ENCODE assay signal across 16 mouse cellular contexts in the genomic region with DNA sequence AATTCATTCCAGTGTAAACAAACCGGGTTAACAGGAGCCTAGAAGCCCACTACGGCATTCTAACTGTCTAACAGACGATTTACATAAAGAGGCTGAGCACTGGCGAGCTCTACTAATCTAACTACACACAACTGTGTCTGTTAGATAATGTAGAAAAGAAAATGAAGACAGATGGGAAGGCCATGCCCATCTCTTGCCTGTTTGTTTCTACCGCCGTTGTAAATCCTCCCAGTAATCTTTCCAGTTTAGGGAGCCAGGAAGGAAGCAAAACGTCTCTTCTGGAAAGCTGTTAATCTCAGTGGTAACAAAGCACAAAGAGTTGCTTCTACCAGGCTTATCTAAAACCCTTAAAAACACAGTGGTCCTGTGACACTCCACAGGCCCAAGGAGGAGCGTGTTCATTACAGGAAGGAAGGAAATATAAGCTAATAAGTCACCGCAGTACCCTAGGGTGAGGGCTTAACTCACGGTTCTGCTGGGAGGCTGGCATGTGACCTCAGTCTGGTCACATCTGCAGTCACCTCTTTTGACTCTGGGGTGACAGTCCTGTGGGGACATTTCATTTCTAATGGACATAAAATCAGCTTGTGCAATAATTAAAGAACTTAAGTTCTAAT.
A peak's percentile ranks its signal among the peaks of the same experiment; 100 is the strongest.
DNase-seq lines count a peak whose midpoint lies in the region; ATAC-seq lines count a peak whose summit lies in the region.
"Had no signal": no experiment of that assay in that cellular context is flagged by ENCODE, and none has a peak within 500 bp of the region (broad histone marks: within the 10 kb centered on the region; RNA-seq: fewer than 3 reads in every experiment).

No protein-coding gene starts in this region.

- ATAC-seq in frontal cortex, adult (ENCODE audit: low TSS enrichment): peak; percentile 47
- ATAC-seq in kidney, embryonic 16.5 days (ENCODE audit: low FRiP score, low TSS enrichment): 0 out of 2 replicates have a peak, but pooled peaks have one; percentile 54
- ATAC-seq in liver, embryonic 12.5 days: peak; percentile 66

- H3K4me1 ChIP-seq in kidney, embryonic 16.5 days (ENCODE audit: insufficient read depth, low read length): peaks cover 13% of the 10 kb centered on the region
- H3K4me1 ChIP-seq in liver, embryonic 12.5 days: peaks cover 13% of the 10 kb centered on the region
- H3K4me1 ChIP-seq: embryonic facial prominence, embryonic 15.5 days had no signal

- 15% methylated on average over 10 of the region's 10 CpGs for WGBS in kidney, embryonic 16.5 days
- WGBS in liver, embryonic 12.5 days (ENCODE audit: insufficient replicate concordance): 3% methylated on average over 10 of the region's 10 CpGs

- DNase-seq in frontal cortex, postnatal 14 days (ENCODE audit: low spot score in 2 of 2): no peak
- no peak for DNase-seq in kidney, adult 18-20 months
- DNase-seq in 416B (ENCODE audit: low read depth): peak; percentile 11
- DNase-seq in adrenal gland, adult (ENCODE audit: inconsistent age in 2 of 2, low spot score in 1 of 2): no peak
- DNase-seq in right cerebral cortex, postnatal 14 days: no peak
- DNase-seq: adrenal gland, adult 2 months; B cell, adult 2 months; kidney, postnatal 36 days; spleen, adult 18-20 months; thymus, postnatal 4 days had no signal

- H3K27me3 ChIP-seq in kidney, embryonic 16.5 days (ENCODE audit: insufficient read depth, low read length): no peaks in the 10 kb centered on the region
- H3K27me3 ChIP-seq in liver, embryonic 12.5 days (replicated peaks): no peaks in the 10 kb centered on the region
- H3K27me3 ChIP-seq: embryonic facial prominence, embryonic 15.5 days; hindbrain, embryonic 15.5 days had no signal

- no peaks in the 10 kb centered on the region for H3K36me3 ChIP-seq in kidney, embryonic 16.5 days (ENCODE audit: insufficient read depth, low read length)
- no peaks in the 10 kb centered on the region for H3K36me3 ChIP-seq in liver, embryonic 12.5 days
- H3K36me3 ChIP-seq: embryonic facial prominence, embryonic 15.5 days had no signal

- H3K9ac ChIP-seq in kidney, embryonic 16.5 days (replicated peaks; ENCODE audit: low read length): no peak overlapping the region; the same call in 1 of the 2 replicates
- H3K9ac ChIP-seq in liver, embryonic 12.5 days: no peak overlapping the region
- H3K9ac ChIP-seq: embryonic facial prominence, embryonic 15.5 days; hindbrain, embryonic 15.5 days had no signal

- no peaks in the 10 kb centered on the region for H3K9me3 ChIP-seq in kidney, embryonic 16.5 days (ENCODE audit: low read length)
- H3K9me3 ChIP-seq in liver, embryonic 12.5 days (replicated peaks): no peaks in the 10 kb centered on the region
- H3K9me3 ChIP-seq: embryonic facial prominence, embryonic 15.5 days; hindbrain, embryonic 15.5 days had no signal

- H3K4me3 ChIP-seq in kidney, embryonic 16.5 days (ENCODE audit: low read length): no peak overlapping the region
- no peak overlapping the region for H3K4me3 ChIP-seq in liver, embryonic 12.5 days
- H3K4me3 ChIP-seq: embryonic facial prominence, embryonic 15.5 days; hindbrain, embryonic 15.5 days had no signal

- H3K27ac ChIP-seq in kidney, embryonic 16.5 days (ENCODE audit: low read length): peak overlapping the region; percentile 22; the same call in 1 of the 2 replicates
- H3K27ac ChIP-seq in liver, embryonic 12.5 days: peak overlapping the region; percentile 62
- H3K27ac ChIP-seq: embryonic facial prominence, embryonic 15.5 days; hindbrain, embryonic 15.5 days; macrophage had no signal

- no peak overlapping the region for H3K4me2 ChIP-seq in kidney, embryonic 16.5 days (replicated peaks; ENCODE audit: low read depth, low read length)
- peak overlapping the region; percentile 35; the same call in 1 of the 2 replicates for H3K4me2 ChIP-seq in liver, embryonic 12.5 days
- H3K4me2 ChIP-seq: embryonic facial prominence, embryonic 15.5 days; hindbrain, embryonic 15.5 days had no signal
